Mouse (Mus musculus) A20 (cell line): Measurements from ENCODE around the gene Pstpip1.

Source experiments
- DNase-seq: peaks from one replicate; pipeline ENCODE4 v3.0.0-alpha.2; 2011; ENCODE audit warnings: low read depth, low spot score

Gene Pstpip1

DNA sequence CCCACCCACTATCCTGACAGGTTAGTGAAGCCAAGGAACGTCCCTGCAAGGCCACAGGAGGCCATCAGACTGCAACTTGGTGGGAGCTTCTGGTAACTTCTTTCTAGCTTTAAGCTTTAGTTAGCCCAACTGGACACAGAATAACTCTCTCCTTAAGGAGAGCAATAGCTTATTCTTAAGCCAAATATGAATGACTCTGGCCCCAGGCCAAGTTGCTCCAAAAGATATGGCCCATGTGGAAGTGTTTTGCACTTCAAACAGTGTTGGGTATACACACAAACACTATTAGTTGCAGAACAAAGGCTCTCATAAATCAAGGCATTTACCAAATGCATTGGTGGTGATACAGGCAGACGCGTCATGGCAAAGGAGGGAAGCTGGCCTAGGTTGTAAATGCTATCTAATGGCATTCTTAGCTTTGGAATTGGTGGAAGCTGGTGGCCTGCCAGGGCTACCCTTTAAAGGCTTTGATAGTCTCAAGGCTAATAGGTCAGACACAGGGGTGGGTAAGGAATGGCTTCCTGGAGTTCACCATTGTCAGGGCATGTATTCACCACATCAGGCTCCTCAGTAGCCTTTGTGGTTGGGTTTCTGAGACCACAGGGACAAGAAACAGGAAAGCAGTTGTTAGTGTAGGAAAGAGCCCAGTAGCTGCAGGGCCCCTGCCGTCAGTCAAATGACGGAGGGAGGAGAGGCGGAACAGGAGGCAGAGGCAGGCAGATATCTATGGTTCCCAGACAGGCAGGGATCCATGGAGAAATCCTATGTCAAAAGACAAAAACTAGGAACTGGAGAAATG is 16.7 kb downstream of the Pstpip1 start:
- no peak for DNase-seq

DNA sequence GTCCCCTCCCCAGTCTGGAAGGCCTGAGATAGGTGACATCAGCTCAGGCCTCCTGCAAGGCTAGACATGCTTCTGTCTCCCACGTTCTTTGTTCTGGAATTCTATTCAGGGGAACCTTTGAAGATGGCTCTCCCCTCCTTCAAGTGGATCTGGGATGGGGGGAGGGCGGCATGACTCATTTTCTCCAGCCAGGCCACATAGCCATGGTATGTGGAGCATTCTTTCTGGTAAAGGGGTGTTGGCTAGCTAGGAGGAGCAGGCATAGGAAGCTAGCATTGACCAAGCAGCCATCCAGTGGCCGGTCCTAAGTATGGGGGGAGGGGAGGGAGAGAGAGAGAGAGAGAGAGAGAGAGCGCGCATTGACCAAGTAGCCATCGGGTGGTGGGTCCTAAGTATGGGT is 17.8 kb downstream of the Pstpip1 start:
- no peak for DNase-seq

DNA sequence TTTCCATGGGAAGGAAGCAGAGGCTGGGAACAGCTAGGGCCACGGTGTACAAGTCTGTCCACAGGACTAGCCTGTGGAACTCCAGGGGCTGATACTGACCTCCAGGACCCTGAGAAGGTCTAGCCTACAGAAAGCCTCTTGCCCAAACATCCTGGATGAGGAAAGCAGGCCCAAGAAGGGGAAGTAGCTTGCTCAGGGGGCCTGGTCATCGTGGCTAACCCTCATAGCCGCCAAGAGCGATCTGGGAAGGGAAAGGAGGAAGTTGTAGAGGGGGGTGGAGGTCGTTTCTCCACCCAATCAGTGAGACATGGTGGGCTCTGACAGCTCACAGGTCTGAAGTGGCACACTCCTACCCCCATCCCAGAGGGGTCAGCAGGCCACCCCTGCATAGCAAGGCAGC is 18.4 kb downstream of the Pstpip1 start:
- no peak for DNase-seq

DNA sequence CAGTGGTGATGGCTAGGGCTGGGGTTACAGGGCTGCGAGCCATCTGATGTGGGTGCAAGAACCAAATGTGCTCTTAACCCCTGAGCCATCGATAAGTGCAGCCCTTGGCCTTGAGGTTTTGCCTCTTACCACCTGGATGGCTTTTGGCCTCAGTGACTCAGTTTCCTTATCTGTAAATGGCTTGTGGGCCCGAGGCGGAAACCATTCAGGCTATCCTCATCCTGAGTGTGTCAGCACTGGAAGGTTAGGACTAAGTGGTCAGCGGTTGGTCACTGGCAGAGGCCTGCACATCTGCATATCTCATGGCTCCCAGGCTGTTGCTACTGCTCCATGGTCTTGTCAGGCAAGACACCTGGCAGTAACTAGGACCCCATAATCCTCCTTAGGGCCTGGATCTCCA is 28.3 kb downstream of the Pstpip1 start:
- DNase-seq, result no peak

DNA sequence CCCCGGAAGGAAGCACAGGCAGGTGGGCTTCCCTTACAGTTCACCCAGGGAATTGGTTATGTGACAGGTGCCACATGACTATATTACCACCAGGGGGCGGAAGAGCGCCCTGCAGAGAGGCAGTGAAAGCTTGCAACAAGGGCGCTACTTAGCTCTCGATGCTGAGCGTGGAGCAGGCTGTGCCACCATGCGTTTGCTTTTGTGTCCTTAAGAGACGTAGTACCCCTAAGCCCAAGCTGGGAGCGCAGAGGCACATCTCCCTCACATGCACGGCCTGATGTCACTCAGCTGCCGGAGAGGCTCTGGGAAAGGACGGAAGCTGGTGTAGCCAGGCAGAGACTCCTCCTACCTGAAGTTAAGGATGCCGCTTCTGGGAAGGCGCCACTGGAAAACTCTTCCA is 28.8 kb downstream of the Pstpip1 start:
- DNase-seq, result peak; percentile 88

DNA sequence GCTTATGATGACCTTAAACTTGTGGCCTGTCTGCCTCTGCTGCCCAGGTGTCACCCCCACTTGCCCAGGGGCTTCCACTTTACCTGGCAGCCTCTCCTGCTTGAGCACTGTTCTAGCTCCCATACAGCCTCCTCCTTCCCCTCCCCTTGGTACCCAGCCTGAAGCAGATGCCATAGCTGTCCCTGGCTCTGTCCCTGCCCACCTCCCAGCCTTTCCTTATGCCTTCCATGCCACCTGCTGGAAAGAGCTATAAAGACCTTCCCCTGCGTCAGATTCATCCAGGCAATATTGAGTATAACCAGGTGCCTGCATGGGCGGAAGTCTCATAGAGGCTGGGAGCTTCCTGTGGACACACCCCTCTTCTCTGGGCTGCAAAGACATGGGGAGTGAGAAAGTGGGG is 29.9 kb downstream of the Pstpip1 start:
- no peak for DNase-seq

DNA sequence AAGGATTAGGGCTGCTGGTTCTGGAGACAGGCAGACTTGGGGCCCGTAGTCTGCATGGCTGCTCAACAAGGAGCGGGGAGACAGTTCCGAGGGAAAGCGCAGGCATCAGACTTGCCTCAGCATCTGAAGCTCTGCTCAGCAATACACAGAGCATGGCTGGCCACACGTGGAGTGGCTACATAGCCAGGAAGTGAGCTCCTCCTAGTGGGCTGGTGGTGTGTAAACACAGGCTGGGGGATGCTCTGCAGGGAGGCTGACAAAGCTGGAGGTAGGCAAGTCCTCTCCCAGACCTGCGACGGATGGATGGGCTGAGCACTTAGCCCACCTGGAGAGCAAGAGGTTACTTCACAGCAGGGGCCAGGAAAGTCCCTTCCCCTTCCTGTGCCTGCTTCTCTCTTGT is 31.3 kb downstream of the Pstpip1 start:
- DNase-seq, result peak; percentile 62

DNA sequence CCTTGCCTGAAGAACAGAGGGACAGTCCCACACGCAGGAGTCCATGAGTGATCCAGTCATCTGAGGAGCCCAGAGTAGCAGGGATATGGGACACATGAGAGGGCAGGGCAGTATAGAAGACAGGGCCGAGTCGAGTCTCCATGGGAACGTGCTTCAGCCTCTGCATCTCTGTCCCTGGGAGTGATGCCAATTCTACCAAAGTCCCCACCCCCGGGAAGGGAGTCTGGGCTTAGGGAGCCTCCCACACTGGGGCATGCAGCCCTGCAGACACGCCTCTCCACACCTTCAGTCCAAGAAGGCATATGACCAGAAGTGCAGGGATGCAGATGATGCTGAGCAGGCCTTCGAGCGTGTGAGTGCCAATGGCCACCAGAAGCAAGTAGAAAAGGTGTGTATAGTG is 33.2 kb downstream of the Pstpip1 start:
- no peak for DNase-seq

DNA sequence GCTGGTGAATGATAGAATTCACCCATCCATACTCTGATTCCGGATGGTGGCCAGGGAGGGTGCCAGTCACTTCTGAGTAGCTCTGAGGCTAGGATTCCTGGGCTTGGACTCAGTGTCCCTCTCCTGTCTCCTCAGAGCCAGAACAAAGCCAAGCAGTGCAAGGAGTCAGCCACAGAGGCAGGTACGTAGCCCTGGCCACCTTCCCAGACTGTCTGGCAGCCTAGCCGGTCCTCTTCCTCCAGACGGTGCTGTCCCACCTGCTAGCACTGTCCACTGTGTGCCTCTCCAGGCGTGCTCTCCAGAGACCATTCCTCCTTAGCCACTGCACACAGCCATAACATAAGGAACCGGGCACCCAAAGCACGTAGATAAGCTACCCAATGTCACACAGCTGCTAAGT is 33.9 kb downstream of the Pstpip1 start:
- no peak for DNase-seq

DNA sequence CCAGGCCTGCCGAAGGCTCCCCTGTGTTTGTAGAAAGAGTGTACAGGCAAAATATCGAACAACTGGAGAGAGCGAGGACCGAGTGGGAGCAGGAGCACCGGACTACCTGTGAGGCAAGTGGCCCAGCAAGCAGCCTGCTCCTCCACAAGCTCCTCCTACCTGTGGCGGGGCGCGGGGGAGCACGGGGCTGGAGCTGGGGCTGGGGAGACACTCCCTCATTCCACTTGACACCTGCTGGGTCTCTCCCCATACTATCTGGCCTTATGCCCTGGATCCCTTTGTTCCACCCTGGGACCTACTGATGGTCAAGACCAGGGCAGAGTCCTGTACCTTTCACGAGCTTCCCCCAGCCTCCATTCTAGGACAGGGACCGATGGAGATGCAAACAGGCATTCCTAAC is 34.8 kb downstream of the Pstpip1 start:
- DNase-seq, result no peak

DNA sequence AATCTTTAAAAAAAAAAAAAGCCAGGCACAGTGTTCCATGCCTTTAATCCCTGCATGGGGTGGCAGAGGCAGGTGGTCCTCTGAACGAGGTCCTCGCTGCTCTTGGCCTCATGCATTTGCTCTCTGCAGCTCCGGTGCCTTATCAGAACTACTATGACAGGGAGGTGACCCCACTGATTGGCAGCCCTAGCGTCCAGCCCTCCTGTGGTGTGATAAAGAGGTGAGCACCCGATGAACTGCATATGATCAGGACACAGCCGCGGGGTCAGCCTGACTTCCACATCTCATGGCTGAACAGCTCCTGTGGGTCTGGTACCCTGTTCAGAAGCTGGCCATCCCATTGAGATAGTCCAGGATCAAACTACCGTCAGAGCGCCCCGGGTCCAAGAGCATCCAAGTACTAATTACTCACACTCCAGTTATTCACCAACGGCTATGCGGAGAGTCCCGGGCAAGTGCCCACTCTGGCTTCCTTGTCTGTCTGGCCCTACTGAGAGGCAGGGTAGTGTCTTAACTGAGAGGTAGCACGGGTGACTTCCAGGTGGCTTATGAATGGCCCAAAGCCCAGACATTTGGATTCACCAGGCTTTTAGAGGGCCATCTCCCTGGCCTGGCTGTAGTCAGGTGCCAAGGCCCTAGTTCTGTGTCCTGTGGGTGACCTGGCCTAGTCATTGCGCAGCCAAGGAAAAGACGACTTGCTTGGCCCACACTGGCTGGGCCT is 36.9 kb downstream of the Pstpip1 start:
- no peak for DNase-seq

DNA sequence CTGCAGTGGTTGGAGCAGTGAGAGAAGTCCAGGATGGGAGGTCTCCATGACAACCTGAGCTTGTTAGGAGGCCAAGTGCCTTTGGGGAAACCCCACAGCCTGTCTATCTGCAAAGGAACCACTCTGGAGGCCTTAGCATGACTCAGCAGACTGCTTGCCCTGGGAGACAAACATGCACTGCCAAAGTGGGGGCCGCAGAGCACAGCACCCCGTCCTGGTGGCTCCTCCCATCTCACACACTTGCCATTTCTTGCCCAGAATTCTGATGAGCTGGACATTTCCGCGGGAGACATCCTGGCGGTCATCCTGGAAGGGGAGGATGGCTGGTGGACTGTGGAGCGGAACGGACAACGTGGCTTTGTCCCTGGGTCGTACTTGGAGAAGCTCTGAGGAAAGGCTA is 38.6 kb downstream of the Pstpip1 start:
- peak; percentile 48 for DNase-seq

DNA sequence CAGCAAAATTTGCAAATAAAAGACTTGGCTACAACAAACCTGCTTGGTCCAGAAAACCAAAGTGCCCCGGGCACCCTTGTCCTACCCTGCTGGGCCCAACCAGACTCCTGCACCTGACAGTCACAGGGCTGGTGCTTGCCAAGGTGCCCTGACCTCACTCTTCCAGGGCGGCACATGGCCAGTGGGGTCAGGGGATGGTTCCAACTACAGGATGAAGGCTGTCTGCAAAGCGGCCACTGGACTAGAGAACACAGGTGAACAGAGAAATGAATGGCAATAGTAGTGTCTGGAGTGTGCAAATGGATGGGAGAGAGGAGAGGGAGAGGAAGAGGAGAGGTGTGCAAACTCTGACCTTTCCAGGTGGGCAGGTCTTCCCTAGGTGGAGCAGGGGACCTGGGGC is 40.2 kb downstream of the Pstpip1 start:
- no peak for DNase-seq

DNA sequence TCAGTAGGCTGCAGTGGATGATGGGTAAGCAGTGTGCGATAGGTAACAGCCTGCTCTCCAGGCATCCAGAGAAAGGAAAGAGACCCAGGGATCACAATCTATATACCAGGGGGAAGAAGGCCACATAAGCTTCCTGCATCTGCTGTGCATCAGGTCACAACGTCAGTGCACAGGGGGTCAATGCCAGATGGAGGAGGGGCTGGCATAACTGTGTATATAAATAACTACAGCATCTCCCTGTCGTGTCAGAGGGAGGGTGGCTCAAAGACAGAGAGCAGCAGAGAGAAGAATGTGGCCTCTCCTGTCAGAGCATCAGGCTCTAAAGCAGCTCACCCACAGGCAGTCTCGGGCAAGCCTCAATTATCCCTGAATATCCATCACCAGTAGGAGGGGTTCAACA is 40.8 kb downstream of the Pstpip1 start:
- no peak for DNase-seq

DNA sequence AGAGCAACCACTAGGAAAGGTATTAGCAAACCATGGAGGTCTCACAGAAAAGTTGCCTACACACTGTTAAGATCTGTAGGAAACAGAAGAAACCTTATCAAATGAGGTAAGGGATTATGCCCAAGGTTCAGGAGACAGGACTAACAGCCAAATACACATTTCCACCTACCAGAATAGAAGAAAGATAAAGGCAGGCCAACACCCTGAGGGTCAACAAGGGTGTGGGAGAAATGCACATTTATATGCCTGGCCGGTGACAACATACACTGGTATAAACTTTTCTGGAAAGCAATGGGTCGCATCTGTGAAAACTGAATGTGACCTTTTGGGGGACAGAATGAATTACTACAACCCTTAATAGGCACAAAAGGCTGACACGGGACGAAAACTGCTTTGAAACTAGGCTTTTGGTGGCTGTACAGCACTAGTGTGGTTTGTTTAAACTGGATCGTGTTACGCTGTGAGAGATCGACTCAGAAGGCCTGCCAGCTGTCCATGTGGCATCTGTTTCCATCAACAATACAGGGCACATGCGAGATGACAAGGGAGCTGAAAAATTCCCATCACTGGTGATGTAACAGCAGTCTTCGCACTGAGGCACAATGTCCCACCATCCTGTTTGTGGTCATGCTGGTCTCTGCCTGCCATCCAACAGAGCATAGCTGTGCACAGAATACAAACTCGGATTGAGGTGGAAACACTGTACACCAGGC is 42.2 kb downstream of the Pstpip1 start:
- no peak for DNase-seq

DNA sequence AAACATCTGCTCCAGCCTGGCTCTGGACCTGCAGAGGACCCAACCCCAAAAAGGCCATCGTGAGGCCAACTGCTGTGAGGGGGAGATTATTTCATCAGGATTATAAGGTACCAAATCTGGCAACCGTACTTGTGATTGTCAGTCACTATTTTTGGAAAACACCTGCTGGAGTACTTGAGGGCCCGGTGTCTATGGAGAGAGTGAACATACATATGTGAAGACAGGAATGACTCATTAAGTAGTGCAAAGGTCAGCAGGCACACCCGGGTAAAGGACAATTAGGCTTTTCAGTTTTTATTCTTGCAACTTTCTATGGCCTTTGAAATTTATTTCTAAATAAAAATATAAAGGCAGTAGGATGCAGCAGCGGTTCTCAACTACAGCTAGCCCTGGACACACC is 44.2 kb downstream of the Pstpip1 start:
- DNase-seq, result no peak

DNA sequence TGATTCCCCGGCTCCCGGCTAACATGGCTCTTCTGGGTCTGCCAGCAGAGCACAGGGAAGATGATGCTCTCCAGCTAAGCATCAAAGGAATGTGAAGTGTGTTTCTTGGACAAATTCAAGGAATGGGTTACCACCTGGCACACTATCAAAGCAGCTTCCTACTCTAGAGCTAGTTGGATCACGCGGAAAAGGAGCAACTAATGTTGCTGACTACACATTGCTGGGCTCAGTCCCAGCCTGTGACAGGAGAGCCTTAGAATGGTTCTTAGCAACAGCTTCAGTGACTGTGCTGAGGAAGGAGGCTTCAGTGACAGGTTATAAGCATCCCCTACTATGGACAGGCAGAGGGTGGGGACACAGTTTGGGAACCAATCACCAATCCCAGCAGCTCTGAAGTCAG is 44.9 kb downstream of the Pstpip1 start:
- DNase-seq, result no peak

DNA sequence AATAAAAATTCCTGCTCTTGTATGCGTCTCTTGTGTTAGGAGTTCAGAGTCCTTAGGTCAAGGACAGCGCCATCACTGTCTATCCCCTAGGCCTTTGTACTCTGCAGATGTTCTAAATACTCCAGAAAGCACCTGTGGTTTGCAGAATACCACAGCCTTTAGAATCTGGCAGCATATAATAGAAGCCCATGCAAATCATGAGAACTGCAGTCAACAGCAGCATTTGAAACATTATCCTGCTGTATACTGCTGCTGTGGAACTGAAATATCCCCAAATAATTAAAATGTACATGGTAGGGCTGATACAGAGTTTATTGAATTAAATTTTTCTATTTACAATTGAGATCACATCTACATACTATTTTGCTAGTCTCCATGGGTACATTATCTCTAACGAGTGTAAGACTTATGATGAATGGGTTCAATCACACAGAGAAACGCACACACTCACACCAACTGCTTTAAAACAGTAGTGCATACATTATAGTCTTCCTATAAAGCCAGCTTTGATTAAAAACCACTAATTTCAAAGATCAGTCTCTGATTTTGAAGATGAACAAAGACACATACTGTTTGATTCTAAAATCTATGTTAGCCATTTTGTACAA is 45.9 kb downstream of the Pstpip1 start:
- no peak for DNase-seq

DNA sequence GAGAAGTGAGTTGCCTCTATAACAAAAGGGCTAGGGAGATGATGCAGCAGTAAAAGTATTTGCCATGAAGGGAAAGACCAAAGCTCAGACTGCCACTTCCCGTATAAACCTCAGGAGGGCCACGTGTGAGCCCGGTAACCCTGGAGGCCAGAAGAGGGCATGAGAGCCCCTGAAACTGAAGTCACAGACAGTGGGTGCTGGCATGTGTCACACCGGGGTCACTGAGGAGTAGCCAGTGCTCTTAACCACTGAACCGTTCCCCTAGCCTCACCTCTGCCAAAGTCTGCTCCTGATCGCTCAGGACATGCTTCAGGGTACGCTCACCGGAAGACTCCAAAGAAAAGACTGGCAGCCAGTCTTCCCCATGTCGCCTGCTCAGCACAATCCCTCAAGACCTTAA is 52.0 kb downstream of the Pstpip1 start:
- no peak for DNase-seq

DNA sequence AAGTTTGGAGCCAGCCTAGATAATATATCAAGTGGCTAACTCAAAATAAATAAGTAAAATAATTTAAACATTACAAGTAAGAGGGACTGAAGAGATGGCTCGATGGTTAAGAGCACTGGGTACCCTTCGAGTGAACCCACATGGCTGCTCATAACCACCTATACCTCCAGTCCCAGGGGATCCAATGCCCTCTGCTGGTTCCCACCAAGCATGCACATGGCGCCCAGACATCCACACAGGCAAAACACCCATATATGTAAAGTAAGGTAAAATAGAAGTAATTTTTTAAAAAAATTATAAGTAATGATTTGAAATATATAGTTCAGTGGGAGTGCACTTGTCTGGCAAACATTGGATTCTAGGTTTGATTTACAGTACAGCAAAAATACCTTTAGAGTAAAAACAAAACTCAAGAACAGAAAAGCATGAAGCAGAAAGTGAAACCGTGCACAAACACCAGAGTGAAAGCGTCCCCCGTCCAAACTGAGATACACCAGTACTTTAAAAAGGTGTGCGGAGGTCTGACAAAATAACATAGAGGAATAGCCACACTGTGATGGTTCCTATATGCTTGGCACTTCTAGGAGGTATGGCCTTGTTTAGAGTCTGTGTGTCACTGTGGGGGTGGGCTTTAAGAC is 54.7 kb downstream of the Pstpip1 start:
- DNase-seq, result peak; percentile 78

DNA sequence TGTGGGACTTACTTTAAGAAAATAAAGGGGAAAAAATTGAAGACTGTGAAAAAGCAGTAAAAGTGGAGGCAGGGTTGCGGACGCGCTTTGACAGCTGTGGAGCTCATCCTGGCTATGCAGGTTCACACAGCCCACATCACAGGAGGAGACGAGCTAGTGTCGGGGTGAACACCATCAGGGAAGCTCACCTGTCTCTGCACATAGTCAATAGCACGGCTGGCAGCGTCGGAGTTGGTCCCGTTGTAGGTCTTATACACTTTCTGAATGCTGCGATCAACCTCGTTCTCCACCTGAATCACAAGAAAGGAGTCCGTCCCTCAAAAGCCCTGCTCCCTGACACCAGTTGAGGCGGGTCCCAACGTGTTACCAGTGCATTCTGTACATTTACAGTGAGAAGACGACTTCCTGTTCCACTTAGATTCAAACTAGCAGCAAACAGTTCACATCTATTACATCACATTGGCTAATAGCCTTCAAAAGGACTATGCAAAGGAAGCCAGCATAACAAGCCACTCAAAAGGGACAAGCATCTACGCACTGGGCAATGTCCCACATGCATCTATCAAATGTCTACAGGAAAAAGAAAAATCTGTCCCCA is 56.7 kb downstream of the Pstpip1 start:
- DNase-seq, result no peak
